Mouse (Mus musculus) lung, postnatal 0 days (tissue): ENCODE data around the gene 6430571L13Rik.
A peak's percentile ranks its signal among the peaks of the same experiment; 100 is the strongest.

Experiments used
- CTCF ChIP-seq: IDR thresholded peaks from 2 replicates; pipeline ENCODE4 v1.5.1; 2016; ENCODE audit warnings: antibody characterized with exemption, mild to moderate bottlenecking
- EP300 ChIP-seq: IDR thresholded peaks from 2 replicates; pipeline ENCODE4 v1.6.1; 2016; ENCODE audit warnings: antibody characterized with exemption, mild to moderate bottlenecking, control low read depth

- peak; percentile 22; the same call in 1 of the 2 replicates for TF ChIP-seq CTCF
- peak; percentile 53; the same call in 1 of the 2 replicates for TF ChIP-seq EP300
These were observed at the start of gene 6430571L13Rik for GRCm38 (mm10) chr9:107340267-107340859.
